Mouse (Mus musculus) right cerebral cortex, adult 2 months (tissue): ENCODE data around the gene Sde2.
A peak's percentile ranks its signal among the peaks of the same experiment; 100 is the strongest.

ENCODE experiments used
- DNase-seq, 2 experiments: peaks; one replicate each; pipeline ENCODE4 v3.0.0; 2021 to 2022; ENCODE audit warnings: low spot score in 2 of 2

The Sde2 gene

DNA sequence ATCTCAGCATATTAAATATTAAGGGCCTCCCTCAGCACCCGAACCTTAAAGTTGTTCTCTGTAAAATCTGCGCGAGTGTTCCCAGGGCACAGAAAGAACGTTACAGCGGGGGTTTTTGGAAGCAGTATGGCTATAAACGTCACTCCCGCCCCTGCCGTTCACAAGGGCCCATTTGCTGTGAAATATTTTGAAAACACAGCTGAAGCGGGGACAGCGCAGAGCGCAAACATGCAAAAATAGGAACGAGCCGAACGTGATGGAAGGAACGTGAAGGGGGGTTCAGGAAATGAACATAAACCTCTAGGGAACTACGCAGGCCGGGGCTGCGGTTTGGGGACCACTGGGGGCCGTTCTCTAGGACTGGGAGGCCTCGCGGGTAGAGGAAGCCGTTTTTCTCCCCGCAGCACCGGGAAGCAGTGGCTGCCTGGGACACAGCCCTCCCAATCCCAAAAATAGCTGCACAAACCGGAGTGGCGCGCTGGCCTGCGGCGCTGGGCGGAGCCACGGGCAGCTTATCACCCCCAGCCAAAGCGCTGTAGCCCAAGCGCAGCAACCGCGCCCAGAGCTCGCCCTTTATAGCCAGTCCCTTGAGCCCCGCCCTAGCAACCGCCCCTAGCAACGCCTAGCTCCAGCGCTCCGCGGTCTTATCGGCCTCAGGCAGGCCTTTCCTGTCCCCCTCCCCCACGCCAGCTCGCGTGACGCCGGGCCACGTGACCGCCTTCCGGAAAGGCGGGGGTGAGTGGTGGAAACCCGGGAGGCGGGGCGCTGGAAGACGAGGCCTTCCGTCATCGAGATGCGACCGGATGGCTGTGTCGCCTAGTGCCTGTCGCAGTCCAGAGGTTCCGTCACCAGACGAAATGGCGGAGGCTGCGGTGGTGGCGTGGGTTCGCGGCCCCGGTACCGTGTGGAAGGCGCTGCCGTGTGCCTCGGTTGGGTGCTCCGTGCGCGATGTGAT is at the start of gene Sde2:
TSS of gene Sde2 (plus strand) at position 812 of the 955 bp plus-strand sequence.
- peak; percentile 100 for DNase-seq

DNA sequence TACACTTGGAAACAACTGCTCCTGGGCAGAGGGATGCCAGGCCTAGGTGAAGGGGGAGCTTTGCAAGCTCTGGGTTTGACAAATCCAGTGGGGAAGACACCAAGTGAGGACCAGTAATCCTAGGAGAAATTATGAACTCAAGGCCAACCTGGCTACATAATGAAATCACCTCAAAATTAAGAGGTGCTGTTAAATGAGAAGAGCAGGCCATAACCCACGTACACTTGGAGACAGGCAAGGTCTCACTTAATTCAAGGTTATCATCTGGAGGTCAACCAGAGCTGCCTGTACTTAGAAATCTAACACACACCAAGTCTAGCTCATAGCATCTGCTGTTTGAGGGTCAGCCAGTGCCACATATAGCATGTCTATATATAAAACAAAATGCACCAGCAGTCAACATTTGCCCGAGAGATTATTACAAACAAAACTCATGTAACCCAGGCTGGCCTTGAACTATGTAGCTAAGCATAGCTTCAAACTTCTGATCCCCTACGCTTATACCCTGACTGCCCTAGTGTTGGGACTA is 49.4 kb upstream of the Sde2 start:
- DNase-seq = no peak

DNA sequence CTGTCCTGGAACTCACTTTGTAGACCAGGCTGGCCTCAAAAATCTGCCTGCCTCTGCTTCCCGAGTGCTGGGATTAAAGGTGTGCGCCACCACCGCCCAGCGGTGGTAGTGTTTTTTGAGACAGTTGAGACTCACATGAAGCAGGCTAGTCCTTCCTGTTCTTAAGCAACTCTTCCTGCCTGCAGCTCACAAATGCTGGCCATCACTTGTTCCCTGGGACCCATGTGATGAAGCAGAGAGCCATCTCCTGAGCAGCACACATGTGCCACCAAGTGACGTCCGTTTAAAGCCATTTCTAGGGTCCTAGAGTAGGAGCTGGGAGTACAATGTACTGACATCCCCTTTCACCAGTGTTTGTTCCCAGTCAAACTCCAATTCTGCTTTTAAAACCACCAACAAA is 47.0 kb upstream of the Sde2 start:
- no peak for DNase-seq

DNA sequence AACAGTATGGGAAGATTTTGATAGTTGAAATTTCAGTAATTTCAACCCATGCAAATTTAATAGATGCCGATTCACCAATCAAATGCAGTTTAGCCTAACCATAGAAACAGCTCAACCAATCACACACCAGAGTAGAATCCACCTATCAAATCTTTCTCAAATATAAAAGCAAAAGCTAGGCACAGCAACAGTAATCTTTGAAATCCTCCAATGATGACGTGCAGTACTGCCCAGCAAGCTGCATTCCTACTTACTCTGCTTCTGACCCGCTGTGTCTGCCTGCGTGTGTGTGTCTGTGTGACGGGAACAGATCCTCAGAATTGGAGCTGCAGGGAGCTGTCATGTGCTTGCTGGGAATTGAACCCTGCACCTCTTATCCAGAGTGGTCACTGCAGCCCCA is 42.1 kb upstream of the Sde2 start:
- no peak for DNase-seq

DNA sequence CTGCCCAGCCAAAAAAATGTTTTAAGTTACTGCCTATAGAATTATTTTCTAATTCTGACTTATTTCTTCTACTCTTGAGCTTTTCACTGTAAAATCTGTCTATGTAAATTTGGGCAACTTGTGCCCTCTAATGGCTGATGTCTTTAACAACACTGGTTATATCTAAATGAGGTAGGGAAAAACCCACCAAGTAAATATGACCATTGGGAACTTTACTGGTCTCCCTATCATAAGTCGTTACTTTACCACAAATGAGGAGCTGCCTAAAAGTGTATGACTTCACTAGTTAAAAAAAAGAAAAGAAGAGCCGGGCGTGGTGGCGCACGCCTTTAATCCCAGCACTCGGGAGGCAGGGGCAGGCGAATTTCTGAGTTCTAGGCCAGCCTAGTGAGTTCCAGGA is 40.0 kb upstream of the Sde2 start:
- no peak for DNase-seq

DNA sequence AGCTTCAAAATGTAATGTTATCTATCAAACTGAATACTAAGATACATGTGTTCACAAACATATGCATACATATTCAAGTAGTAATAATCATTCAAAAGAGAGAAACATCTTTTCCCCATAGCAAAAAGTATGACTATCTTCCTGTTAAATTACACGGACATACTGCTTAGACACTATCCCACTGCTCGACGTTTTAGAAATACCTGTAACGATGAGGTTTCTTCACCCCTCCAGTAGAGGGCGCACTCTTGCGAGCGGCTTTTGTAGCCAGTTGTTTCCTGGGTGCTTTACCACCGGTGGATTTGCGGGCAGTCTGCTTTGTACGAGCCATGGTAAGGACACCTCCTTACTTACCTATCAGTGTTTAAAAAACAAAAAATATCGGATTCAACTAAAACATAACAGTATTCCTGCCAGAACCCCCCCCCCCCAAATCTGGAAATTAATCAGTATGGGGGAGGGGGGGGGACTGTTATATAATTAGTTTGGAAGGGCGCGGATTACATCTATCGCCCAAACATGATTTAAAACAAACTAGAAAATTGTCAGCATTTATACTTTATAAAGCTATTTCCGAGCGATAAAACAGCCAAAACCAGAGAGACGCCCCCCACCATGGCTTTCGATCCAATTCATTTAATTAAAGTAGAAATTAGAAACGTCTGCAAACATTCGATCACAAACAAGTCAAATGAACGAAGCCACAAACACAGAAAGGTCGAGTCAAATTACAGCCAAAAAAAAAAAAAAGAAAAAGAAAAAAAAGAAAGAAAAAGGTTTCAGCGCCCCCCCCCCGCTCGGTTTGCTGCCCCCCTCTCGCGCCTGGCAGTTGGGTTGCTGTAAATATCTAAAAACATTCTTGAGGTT is 39.1 kb upstream of the Sde2 start:
- no peak for DNase-seq

DNA sequence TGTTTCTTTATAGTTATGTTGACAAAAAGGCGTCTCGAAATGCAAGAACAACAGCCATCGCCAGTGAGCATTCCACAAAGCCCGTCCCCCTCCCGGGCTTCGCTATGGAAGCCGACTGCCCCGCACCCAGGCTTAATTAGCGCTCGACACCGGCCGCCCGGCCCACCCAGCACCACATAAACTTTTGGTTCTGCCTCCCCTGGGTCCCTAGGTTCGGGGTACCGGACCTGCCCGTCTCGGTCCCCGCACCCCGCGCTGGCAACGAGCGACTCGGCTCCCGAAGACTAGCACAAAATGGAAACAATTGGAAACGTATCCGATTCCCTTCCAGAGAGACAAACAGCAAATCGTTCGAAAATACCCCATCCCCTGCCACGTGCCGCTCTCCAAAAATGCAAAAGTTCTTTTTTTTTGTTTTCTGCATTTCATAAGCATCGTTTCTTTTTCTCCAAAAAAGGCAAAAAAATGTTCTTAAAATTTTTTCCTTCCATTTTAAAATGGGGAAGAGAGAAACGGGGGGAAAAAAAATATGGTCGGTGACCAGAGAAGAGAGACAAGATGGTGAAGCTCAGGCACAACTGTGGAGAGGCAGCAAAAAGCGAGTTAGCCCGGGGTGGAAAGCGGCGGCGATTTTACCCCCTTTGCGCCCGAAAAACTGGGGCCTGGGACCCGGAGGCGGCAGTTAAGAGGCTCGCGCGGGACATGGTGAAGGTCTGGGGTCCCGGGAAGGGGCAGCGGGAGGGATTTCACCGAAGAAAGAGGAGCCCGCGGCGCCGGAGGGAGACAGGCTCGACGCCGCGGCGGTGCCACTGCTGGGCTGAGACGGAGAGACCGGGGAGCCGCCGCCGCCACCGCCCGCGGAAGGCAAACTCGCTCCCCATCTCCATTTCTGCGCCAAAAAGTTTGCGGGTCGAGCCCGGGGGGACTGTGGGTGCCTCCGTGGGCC is 38.2 kb upstream of the Sde2 start:
- peak; percentile 53 to 67 for DNase-seq

DNA sequence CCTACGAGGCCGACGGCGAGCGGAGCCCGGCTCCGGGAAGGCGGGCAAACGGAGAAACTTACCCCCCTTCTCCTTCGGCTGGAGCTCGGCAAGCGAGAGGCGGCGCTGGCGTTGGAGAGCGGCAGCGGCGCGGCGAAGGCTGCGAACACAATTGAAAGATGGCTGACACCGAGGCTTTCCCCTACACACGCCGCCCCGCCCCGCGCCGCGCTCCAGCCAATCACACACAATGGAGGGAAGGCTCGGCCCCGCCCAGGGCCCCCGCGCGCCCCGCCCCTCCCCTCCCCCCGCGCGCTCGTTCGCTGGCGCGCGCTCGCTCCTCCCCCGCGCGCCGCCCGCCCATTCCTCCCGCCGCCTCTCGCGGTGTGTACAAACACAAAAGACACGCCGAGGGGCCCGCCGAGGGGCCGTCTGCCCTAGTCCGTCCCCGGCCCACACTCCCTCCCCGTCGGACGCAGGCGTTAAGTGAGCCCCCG is 37.5 kb upstream of the Sde2 start:
- DNase-seq = peak; percentile 92 to 93

DNA sequence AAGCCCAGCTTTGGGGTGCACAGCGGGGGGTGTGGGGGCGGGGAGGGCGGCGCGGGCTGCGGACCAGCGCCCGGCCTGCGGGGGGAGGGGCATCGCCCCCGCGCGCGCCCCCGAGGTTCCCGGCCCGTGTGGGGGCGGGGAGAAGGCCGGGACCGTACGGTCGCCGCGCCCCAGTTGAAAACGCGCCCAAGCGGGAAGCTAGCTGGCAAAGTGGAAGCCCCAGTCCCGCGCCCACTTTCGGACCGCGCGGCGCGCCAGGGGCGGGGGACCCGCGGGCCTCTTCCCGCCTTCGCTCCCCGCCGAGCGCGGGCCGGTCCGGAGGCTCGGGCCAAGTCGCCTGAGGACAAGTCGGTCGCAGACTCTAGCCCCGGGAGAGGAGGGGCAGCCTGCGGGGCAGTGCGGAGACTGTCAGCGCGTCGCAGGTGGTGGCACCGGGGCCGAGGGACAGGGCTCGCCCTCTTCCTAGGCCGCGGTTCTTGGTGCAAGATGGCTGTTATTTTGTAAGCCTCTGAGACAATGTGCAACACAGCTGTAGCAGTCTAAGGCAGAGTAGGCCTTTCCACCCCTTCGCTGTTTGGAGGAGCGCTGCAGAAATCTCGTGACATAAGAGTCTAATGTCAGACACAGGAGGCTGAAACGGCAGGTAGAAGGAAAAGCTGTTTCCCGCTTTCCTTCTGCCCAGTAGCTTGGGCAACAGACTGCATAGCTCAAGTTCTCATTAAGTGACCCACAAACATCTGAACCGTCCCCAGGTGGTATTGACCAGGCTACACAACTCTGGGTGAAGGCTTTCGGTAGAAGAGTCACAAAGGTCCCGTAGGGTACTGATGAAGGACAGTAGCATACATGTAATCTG is 36.8 kb upstream of the Sde2 start, which contains the start of gene H3f3a:
TSS of gene H3f3a (minus strand) at position 59 of the 856 bp plus-strand sequence.
- DNase-seq = peak in 1 of 2 experiments; percentile 56

DNA sequence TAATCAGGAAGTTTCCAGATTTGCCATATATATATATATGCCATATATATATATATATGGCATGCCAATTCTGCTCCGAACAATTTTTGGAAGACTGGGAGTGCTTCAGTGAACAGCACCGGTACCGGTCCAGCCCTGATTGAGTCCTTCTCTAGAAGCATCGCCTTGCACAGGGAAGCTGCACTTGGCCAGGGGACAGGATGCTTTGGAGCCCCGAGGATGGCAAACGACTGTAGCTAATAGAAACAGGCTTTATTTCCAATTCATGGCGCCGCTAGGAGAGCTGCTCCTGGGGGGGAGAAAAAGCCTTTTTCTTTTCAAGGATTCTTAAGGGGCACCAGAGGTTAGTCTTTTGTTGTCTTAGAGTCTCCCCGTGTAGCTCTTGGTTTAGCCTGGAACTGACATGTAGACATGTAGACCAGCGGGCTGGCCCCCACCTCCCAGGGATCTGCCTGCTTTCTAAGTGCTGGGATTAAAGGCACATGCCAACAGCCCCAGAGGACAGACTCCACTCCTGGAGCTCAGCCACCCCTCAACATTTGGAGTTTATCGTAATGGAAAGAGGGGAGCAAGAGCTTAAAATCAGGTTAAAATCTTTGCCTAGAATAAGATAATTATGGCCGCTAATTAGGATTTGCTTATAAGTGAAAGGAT is 35.4 kb upstream of the Sde2 start:
- DNase-seq = no peak

DNA sequence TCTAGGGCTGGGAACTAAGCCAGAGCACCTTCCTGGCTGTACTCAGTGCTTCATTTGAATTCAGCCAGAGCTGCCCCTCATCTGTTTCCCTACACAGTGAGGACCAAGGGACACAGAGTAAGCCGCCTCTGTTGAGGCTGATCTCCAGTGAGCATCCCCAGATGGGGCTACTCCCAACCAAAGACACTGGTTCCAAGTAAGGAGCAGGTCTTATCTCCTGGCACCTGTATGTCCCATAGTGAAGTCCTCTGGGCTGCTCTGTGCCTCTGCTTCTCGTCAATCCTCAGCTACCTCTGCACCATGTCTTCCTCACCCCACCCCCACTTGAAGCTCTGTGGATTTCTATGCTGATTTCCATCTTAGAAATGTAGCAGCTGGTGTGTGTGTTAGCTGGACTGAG is 32.9 kb upstream of the Sde2 start:
- no peak for DNase-seq

DNA sequence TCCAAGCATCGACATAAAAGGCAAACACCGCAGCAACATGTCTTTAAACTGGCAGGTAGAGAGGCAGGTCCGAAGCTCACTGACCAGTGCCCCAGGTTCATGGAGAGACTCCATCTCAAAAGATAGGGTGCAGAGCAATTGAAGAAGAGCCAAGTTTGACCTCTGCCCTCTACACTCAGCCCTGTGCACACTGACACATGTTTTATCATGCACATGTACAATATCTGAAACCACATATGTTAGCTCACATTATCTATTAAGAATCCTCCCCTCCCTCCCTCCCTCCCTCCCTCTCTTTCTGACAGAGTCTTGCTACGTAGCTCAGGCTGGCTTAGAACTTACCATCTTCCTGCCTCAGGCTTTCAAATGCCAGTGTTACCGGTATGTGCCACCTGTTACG is 29.8 kb upstream of the Sde2 start:
- DNase-seq = no peak

DNA sequence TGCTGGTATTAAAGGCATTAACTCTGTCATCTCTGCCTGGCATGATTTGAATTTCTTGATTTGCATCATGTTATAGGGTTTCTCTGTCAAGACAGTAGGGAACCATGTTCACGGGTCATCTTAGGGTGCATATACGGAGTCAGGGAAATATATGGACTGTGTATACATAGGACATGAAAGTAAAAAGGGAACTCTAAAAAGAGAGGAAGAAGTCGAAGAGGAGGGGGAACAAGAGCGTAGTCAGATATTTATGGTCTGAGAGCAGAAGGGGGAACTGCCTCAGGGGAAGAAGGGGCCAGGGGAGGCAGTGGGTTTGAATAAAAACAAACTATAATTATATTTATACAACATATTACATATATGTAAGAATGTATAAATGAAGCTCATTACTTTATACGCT is 28.7 kb upstream of the Sde2 start:
- no peak for DNase-seq

DNA sequence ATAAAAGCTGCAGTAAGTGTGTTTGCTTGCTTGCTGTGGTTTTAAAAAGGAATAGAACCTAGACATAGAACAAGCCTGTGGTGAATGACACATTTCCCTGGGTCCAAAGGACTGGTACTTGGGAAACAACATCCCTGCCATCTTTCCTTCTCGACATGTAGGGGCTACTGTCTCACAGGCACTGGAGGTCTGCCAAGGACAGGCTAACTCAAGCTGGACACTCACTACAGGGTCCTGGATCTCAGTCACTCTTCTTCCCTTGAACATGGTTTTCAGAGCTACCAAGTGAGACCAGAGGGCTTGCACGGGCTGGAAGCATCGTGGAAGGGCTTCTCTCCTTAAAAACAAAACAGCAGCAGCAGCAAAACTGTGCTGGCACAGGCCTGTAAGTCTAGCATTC is 27.2 kb upstream of the Sde2 start:
- no peak for DNase-seq

DNA sequence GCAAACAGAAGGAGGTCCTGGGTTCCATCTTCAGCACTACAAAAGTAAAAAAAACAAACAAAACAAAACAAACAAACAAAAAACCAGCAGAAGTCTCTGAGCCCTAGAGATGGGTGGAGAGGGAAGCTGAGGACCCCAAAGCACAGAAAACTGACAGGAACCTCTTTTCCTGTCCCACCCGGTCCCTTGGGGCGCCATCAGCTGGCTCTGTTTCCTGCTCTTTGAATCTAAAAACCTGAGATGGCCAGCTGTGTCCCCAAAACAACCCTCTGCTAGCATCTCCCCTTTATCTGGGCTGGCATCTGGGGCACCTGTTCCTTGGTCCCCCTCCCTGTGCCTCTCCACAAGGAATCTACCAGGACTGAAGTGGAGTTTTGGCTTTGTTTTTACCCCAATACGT is 26.2 kb upstream of the Sde2 start:
- DNase-seq = no peak

DNA sequence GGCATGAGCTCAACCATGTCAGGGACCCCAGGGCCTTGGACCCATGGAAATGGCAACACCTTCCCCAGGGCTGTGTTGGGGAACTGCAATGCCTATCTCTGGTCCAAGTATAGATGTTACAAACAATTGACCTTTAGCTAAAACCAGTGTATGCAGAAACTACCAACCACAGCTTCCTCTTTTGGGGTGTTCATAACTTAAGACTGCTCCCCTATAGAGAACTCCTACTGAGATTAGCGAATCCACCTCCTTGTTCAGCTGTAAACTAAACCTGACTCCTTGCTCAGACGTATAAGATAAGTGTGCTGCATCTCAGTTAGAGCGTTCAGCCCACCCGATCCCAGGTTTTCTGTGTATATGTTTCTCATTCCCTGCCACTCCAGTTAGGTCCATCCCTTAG is 24.3 kb upstream of the Sde2 start:
- no peak for DNase-seq

DNA sequence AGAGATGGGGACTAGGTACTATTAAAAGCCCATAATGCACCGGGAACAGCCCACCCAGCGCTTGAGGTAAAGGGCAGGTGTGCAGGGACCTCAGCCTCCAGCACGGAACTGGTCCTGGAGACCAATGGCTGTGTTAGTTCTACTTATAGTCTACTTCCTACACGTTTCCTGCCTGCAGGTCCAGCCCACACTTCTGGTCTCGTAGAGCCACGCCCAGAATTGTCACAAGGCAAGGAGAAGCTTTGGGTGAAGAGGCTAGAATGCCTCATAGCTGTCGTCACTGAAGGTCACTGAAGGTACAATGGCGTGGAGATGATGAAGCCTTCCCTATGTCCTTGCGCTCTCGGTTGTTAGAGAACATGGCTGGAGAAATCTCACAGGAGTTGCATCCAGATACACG is 21.2 kb upstream of the Sde2 start:
- no peak for DNase-seq

DNA sequence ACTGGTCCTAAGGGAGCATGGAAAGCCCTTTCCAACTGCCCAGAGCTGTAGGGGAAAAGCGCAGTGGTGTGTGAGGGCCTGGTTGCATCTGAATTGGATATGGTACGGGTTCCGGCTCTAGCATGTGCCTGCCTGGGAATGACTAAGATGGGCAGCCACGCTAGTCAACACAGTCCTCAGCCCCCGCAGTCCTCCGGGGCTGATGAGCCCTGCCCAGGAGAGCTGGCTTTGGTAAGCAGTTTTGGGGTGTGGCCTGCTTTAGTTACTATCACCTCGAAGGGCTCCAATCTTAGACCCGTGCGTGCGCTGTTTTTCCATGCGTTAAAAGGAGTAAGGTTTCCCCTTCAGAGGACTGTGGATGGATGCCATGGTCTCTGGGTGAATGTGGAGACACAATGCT is 20.8 kb upstream of the Sde2 start:
- DNase-seq = no peak

DNA sequence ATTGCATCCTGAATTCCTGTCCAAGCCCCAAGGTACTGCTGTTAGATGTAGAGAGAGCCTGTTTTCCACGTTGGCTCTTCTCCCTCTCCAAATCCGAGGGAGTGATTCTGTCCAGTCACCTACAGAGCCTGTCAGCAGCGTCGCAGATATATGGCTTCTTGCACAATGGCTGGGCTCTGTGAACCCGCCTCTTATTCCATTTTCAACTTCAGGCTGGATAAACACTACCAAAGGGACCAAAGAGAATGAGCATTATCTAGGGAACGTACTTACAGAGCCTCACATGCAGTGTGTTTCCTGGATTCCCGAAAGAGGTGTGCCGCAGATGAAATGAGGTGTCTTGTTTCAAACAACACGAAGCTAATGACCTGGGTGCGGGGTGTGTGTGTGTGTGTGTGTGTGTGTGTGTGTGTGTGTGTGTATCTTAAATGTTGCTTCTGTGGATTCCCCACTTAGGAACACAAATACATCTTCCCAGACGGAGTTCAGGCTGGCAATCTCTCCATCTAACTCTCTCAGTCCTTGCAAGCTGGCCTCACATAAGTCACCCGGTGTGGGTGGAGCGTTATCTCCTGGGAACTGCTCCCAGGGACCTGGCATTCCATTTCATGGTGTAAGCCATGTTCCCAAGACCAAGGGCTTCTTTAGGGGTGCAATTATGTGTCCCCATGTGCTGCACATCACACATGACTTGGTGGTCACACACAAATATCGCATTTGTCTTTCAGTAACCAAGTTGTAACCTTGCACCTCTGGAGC is 20.2 kb upstream of the Sde2 start:
- DNase-seq = no peak
